Mouse (Mus musculus): ENCODE data around the gene Scn3a. TPM values are rescaled to one million over a fixed set of nuclear protein-coding genes. Genes with fewer than 3 reads are reported as not detected.
"Not testable (repeated sequence)": the region's sequence is repeated elsewhere in the genome, so short reads cannot be mapped to it uniquely, and the experiment has no call there.

Scn3a gene
- polyA plus RNA-seq, 1 experiment = 13.5 TPM

DNA sequence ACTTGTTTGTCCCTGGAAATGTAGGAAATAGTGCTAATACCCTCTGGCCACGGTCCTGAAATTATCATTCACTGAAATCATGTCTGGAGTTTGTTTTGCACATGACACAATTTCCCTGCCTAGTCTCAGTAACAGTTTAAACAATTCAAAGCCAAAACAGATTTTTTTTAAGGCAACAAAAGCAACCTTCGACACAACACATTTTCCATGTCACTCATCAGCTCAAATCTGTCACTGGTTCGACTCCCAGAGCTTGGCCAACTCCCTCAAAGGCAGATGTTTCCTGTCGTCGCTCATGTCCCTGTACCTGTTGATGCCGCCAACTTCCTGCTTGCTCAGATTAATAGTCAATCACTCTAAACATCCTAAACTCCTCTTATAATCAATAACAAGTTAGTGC is 50.7 kb downstream of the Scn3a start:
- DNase-seq = no peak
- no peak for TF ChIP-seq CTCF (IDR thresholded peaks at IDR 0.05; ENCODE audit: insufficient read depth, low read length)
- no peak for TF ChIP-seq POLR2A (IDR thresholded peaks at IDR 0.05; ENCODE audit: borderline replicate concordance, extremely low read depth, low read depth, low read length)
- Histone ChIP-seq H3K4me3 (replicated peaks; ENCODE audit: extremely low read depth, low read depth, low read length) (no peak overlapping the region), H3K4me1 (ENCODE audit: control insufficient read depth, insufficient read depth, low read length) (no peaks in the 10 kb centered on the region)
- WGBS = 30% methylated on average over 6 of the region's 6 CpGs

DNA sequence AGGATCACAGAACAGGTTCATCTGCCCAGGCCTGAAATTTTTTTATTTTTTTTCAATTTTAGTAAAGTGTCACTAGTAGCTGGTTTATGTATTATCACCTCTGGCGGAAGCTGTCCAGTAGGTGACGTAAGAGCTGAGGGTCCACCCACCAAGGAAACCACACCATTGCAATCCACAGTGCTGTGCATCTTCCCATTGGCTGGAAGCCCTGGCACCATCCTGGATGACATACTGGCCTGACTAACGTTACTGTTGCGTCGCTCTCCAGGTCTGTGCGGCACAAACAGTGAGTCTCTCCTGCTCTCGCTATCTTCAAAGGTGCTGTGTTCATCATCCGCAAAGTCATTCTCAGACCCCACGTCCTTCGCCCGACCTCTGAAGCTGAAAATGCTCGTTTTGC is 59.2 kb downstream of the Scn3a start:
- DNase-seq = no peak
- H3K4me3 ChIP-seq (replicated peaks; ENCODE audit: extremely low read depth, low read depth, low read length) = no peak overlapping the region
- TF ChIP-seq CTCF (IDR thresholded peaks at IDR 0.05; ENCODE audit: insufficient read depth, low read length) (no peak), POLR2A (IDR thresholded peaks at IDR 0.05; ENCODE audit: borderline replicate concordance, extremely low read depth, low read depth, low read length) (no peak)
- WGBS = 76% methylated on average over 12 of the region's 12 CpGs
- no peaks in the 10 kb centered on the region for H3K4me1 ChIP-seq (ENCODE audit: control insufficient read depth, insufficient read depth, low read length)

DNA sequence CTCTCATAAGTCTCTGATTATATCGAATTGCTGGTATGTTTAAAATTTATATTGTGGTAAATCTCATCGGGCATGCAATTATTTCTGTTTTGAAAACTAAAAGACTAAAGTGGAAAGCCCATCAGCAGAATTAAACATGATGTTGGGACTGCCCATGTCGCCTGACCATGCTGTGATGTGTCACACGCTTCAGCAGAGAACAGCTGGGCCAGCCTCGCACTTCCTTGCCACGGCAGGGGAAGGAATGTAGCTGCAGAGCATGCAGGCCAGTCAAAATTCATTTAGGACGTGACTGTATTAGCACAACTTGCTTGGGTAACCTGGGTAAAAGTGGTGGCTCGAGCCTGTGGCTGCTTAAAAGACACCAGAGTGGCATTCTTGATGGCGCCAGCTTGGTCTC is 77.0 kb downstream of the Scn3a start:
- WGBS = 63% methylated on average over 9 of the region's 9 CpGs
- no peaks in the 10 kb centered on the region for H3K4me1 ChIP-seq (ENCODE audit: control insufficient read depth, insufficient read depth, low read length)
- no peak overlapping the region for H3K4me3 ChIP-seq (replicated peaks; ENCODE audit: extremely low read depth, low read depth, low read length)
- no peak for DNase-seq
- TF ChIP-seq CTCF (IDR thresholded peaks at IDR 0.05; ENCODE audit: insufficient read depth, low read length) (no peak), POLR2A (IDR thresholded peaks at IDR 0.05; ENCODE audit: borderline replicate concordance, extremely low read depth, low read depth, low read length) (no peak)

DNA sequence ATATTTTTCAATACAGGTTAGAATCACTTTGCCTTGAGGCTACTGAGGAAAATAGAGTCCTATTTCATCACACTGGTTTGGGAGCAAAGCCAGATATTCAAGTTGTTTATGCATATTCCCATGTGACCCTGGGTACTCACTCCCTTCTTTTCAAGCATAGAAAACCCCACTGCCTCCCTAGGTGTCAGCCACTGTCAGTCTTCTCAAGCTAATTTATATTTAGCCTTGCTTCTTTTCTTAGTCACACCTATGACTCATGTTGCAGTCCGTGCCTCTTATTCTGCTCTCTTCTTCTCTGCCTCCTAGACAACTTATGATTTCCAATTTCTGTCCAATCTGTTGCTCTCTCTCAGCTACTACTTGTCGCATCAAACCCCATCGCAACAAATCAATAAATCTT is 84.0 kb downstream of the Scn3a start:
- TF ChIP-seq CTCF (IDR thresholded peaks at IDR 0.05; ENCODE audit: insufficient read depth, low read length) (no peak), POLR2A (IDR thresholded peaks at IDR 0.05; ENCODE audit: borderline replicate concordance, extremely low read depth, low read depth, low read length) (no peak)
- no peak overlapping the region for H3K4me3 ChIP-seq (replicated peaks; ENCODE audit: extremely low read depth, low read depth, low read length)
- DNase-seq = no peak
- no peaks in the 10 kb centered on the region for H3K4me1 ChIP-seq (ENCODE audit: control insufficient read depth, insufficient read depth, low read length)
- 41% methylated on average over 3 of the region's 3 CpGs for WGBS

DNA sequence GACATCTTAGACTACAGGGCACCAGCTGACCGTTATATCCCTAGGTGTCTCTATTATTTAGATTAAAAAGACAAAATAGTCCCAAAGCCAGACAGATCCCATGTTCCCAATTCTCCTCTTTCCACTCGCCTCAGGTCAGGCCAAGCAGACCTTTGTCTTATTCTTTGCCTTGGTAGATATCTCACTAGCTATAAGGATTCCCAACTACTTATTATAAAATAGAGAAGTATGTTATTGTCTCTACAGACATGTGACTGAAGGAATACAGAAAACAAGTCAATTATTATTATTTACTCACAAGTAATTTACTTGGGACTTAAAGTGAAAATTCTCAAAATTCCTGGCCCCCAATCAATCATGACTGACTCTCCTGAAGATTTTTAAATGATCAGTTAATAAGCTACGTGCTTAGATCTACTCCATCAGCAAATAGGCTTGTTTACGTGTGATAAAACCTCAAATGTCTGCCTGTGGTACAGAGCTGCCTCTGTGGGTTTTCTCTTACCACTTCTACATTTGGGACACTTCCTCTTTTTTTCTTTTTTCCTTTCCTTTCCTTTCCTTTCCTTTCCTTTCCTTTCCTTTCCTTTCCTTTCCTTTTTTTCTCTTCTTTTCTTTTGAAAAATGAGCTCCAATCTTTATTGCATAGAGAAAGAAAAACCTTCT is 86.3 kb downstream of the Scn3a start:
- 74% methylated on average over 4 of the region's 4 CpGs for WGBS
- DNase-seq = no peak
- TF ChIP-seq CTCF (IDR thresholded peaks at IDR 0.05; ENCODE audit: insufficient read depth, low read length) = no peak
- TF ChIP-seq POLR2A (IDR thresholded peaks at IDR 0.05; ENCODE audit: borderline replicate concordance, extremely low read depth, low read depth, low read length) = no peak

DNA sequence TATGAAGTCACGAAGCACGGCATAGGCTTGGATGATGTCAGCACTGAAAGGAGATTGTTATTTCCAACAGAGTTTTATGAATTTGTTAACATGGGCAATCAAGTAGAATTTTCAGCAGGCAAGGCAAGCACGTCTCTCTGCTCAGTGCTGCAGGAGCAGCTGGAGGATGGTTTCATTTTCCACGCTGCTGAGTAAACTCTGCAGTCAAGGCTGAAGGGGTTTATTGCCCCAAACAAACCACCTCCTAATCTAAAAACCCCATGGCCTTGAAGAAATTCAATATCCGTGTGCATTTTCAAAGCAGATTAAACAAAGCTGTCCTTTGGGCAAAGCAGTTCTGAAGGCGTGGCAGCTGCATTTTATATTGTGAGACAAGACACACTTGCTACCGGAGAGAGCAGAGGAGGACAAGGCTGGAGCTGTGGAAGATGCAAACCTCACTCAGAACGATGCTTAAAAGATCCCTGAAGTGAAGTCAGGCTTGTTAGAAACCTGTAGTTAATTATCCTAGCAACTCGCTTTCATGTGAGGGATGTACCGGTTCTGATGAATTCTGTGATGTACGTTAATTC is 96.0 kb downstream of the Scn3a start:
- no peak overlapping the region for H3K4me3 ChIP-seq (replicated peaks; ENCODE audit: extremely low read depth, low read depth, low read length)
- no peak for TF ChIP-seq POLR2A (IDR thresholded peaks at IDR 0.05; ENCODE audit: borderline replicate concordance, extremely low read depth, low read depth, low read length)
- TF ChIP-seq CTCF (IDR thresholded peaks at IDR 0.05; ENCODE audit: insufficient read depth, low read length) = no peak
- H3K4me1 ChIP-seq (ENCODE audit: control insufficient read depth, insufficient read depth, low read length) = no peaks in the 10 kb centered on the region
- DNase-seq = no peak
- WGBS = 57% methylated on average over 11 of the region's 11 CpGs

More for the DNA sequence above, 86.3 kb downstream of the Scn3a start:
- Histone ChIP-seq H3K4me3 (replicated peaks; ENCODE audit: extremely low read depth, low read depth, low read length) (no peak overlapping the region), H3K4me1 (ENCODE audit: control insufficient read depth, insufficient read depth, low read length) (no peaks in the 10 kb centered on the region)

DNA sequence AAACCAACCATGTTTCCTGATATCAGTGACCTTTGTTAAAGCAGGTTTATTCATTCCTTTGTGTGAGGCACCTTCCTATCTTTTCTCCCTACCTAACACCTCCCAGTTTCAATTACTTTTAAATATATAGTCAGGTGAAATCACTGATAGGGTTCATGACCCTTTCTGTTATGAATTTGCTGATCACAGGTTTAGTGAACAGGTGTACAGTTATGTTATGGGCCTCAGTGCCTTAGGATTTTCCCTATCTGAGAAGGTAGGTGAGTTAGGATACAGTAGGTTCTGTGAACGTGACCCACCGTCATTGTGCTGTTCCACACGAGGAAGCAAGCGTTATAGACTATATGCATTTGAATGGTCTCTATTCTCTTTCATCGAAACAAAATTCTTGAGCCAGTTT is 101.7 kb downstream of the Scn3a start:
- TF ChIP-seq POLR2A (IDR thresholded peaks at IDR 0.05; ENCODE audit: borderline replicate concordance, extremely low read depth, low read depth, low read length) (no peak), CTCF (IDR thresholded peaks at IDR 0.05; ENCODE audit: insufficient read depth, low read length) (no peak)
- H3K4me1 ChIP-seq (ENCODE audit: control insufficient read depth, insufficient read depth, low read length) = no peaks in the 10 kb centered on the region
- no peak for DNase-seq
- 91% methylated on average over 5 of the region's 5 CpGs for WGBS
- no peak overlapping the region for H3K4me3 ChIP-seq (replicated peaks; ENCODE audit: extremely low read depth, low read depth, low read length)

DNA sequence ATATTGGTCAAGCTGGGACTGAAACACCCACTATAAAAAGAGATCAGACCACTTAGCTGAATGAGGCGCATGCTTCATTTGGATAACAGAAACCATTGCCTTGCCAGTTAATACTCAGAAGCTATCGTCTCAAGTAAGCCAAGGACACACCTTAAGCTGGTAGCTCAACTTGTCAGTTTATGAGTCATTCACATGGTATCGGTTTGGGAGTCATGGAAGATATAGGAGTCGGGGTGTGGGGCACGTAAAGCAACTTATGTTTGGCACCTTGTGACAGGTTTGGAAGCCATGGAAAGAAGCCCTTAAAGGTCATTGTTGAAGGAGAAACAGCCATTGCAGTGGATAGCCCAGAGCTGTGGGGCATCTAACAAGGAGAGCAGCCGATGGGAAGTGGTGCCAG is 113.7 kb downstream of the Scn3a start:
- WGBS = 90% methylated on average over 6 of the region's 6 CpGs
- TF ChIP-seq POLR2A (IDR thresholded peaks at IDR 0.05; ENCODE audit: borderline replicate concordance, extremely low read depth, low read depth, low read length) (no peak), CTCF (IDR thresholded peaks at IDR 0.05; ENCODE audit: insufficient read depth, low read length) (no peak)
- DNase-seq = no peak

DNA sequence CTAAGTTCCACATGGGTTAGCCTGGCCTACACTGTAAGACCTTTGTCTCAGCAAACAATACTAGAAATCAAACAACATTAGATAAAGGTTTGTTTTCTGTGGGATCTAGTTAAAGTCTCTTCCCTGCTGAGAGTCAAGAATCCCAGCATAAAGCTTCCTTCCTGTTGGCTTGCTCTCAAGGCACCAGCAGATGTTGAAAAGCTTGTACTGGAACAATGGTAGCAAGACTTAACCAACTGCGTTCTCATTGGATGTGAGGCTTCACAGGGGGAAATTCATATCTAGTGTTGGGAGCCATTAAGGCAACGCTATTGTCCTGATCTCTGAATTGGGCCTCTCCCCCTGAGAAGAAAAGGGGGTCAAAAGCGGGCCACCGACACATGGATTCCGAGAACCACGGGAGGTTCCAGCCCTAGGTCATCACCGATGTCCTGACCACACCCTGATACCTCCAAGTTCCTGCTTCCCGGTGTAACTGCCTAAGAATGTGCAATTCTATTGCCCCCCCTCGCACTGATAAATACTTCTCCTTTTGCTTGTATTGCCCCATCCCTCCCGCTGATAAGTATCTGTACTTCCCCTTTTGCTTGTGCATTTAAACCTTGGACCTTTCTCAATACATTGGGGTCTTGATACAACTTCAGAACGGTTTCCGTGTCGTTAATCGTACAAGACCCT is 115.9 kb downstream of the Scn3a start:
- WGBS = 89% methylated on average over 14 of the region's 14 CpGs
- H3K4me3 ChIP-seq (replicated peaks; ENCODE audit: extremely low read depth, low read depth, low read length); DNase-seq; H3K4me1 ChIP-seq (ENCODE audit: control insufficient read depth, insufficient read depth, low read length): not testable (repeated sequence)

More for the DNA sequence above, 113.7 kb downstream of the Scn3a start:
- no peak overlapping the region for H3K4me3 ChIP-seq (replicated peaks; ENCODE audit: extremely low read depth, low read depth, low read length)
- no peaks in the 10 kb centered on the region for H3K4me1 ChIP-seq (ENCODE audit: control insufficient read depth, insufficient read depth, low read length)

Data from lung, adult 2 months (tissue).